Mouse (Mus musculus) ovary, adult 18-20 months (tissue): ENCODE data around the gene Zfp446.

Experiments used
- DNase-seq: peaks from one replicate; pipeline ENCODE4 v3.0.0; 2022; ENCODE audit warnings: low spot score, mixed read lengths

Gene Zfp446

DNA sequence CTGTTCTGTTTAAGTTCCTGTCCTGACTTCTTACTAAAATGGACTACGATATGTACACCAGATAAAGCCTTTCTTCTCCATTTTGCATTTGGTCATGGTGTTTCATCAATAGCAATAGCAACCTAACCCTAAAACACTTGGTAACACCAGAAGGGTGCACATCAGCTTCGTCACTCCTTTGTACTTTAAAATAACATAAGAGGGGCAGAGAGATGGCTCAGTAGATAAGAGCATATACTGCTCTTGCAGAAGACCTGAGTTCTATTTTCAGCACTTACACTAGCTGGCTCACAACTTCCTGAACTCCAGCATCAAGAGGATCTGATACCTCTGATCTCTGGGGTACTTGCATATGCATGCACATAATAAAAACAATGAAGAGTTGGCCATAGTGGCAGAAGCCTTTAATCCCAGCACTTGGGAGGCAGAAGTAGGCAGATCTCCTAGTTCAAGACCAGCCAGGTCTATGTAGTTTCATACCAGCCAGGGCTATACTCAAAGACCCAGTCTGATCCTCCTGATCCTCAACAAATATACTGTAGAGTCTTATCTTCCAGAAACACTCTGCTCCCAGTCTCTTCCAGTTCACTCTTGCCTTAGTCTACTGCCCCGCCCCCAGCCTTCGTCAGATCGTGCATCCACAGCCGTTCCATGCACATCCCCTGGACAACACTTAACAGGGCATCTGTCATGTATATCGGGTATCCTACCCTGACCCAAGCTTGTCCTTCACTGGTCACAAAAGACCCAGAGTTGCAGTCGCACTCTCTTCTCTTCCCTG lies 10.0 kb downstream of the Zfp446 start:
- DNase-seq, result no peak

DNA sequence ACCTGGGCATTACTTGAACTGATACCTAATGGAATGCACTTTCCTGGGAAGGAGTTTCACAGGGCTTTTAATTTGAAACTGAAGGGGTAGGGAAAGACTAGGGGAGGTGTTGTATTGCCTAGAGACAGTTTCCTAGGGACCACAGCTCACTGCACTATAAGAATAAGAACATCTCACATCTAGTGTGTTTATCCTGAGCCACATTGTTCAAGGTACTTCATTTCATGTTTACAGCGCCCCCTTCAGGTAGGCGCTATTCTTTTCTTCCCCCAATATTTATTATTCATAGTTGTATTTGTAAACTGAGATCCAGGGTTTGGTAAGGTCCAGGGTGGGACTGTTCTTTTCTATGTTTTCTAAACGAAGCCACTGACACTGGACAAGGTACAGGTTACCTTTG lies 14.6 kb downstream of the Zfp446 start:
- DNase-seq, result no peak

DNA sequence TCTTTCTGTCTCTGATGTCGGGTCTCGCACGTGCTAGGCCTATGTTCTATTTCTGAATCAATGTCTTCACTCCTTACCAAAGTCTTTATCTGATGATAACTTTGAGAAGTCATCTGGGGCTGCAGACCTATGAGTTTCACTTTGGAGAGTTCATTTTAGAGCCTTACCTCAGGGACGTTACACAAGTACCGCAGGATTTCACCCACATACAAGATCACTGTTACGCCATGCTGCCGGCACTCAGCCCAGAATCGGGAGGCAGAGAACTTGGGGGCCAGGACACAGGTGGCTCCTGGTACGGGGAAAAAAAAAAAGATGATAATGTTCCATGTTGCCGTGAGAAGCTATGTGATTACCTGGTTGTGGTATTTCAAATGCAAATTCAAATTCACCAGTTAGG lies 15.5 kb downstream of the Zfp446 start:
- no peak for DNase-seq

DNA sequence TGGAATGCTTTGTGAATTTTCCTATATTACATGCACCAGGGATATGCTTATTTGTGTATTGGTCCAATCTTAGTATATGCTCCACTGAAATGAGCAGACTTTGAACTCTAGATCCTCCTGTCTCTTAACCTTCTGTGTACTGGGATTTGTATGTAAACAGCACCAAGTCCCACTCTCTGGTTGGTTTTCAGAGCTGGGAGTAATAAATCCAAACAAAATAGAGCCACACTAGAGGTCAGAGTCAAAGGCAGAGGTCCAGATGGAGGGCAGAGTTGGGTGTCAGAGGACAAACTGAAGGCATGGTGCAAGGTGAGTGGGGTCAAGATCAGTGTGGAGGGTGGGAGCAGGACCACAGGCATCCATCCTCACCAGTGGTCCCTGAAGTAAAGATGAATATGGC lies 18.2 kb downstream of the Zfp446 start:
- no peak for DNase-seq

DNA sequence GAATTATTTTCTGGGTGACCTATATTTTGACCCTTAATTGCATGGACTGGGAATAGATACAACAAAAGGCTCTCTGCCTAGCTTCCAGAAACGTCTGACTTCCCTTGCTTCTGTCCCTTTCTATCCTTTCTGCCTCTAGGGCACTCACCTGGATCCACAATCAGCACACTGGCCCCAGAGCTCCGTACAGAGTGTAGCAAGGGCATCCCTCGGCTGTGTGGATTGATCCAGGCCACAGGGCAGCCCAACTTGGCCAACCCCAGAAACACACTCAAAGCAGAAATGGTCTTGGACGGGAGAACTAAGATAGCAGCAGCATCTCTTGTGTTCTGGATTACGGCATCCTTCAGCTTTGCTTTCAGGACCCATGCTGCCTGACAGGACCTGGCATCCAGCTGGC lies 19.6 kb downstream of the Zfp446 start:
- DNase-seq, result no peak

DNA sequence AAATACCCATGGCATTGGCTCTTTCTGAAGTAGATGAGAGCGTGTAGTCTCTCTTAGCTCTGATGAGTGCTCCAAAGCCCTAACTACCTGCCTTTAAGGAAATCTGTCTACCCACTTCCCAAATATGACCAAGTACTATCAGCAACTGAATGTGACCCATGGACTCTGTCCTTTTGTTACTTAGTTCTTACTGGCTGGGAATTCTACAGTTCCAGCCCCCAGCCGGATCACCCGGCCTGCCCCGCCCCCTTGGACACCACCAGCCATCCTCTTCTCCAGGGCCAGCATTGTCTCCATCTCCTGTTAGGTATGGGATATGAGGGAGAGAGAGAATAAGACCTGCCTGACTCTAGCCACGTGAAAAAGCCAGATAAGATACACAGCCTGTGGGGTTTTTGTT lies 20.4 kb downstream of the Zfp446 start, which contains the start of gene Slc27a5:
TSS of gene Slc27a5 (minus strand) at position 140 of the 400 bp plus-strand sequence.
- DNase-seq, result no peak

DNA sequence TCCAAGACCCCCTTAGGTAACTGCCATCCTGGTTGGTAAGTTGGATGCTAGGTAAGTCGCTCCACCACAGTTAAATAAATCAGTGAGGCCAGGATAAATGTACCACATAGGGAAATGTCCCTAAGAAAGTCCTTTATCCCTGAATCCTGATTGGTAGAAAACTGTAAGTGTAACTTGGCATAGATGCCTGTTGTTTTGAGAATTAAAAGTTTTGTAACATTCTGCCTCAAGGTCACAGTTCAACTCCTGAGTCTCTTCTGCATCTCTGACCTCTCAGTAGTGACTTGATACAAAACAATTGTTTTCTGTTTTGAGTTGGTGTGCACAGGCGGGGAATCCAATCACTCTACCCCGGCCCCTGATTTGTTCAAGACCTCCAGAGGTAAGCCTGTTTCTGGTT lies 21.2 kb downstream of the Zfp446 start, which contains the start of gene Trim28:
TSS of gene Trim28 (plus strand) at position 264 of the 400 bp plus-strand sequence.
- no peak for DNase-seq

DNA sequence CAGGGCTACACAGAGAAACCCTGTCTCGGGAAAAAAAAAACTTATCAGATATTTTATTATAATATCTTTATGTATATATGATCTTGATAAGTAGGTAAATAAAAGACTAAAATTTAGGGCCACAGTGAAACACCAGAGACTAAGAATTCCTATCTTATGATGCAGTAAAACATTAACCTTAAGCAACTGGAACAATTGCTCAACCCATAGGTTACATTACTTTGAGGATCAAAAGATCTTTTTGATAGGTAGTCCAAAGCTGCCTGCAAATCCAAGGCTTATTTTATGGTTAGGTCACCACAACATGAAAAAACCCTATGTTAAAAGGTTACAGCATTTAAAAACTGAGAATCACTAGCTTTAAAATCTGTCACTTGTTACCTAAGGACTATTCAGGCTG lies 23.9 kb downstream of the Zfp446 start:
- no peak for DNase-seq

DNA sequence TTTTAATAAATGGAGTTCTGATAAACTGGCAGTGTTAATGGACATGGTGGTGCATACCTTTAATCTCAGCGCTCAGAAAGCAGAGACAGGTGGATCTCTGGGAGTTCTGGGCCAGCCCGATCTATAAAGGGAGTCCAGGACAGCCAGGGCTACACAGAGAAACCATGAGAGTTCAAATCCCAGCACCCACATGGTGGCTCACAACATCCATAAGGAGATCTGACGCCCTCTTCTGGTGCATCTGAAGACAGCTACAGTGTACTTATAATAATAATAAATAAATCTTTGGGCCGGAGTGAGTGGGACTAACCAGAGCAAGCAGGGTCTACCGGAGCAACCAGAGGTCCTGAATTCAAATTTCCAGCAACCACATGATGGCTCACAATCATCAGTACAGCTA lies 25.7 kb downstream of the Zfp446 start:
- DNase-seq, result no peak

DNA sequence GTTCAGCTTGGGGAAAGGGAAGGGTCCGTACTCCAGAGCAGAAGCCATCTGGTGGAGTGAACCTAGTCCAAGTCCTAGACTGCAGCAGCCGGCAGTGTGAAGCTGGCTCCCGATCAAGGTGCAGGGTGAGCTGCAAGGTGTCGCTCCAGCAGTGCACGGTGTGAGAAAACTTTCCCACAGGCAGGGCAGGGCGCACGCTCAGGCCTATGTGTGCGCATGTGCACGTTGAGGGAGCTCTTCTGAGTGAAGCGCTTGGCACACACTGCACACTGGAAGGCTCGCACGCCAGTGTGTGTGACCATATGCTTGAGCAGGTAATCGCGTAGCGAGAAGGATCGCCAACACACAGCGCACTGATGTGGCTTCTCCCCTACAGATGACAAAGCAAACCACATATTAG lies 28.4 kb downstream of the Zfp446 start:
- no peak for DNase-seq

DNA sequence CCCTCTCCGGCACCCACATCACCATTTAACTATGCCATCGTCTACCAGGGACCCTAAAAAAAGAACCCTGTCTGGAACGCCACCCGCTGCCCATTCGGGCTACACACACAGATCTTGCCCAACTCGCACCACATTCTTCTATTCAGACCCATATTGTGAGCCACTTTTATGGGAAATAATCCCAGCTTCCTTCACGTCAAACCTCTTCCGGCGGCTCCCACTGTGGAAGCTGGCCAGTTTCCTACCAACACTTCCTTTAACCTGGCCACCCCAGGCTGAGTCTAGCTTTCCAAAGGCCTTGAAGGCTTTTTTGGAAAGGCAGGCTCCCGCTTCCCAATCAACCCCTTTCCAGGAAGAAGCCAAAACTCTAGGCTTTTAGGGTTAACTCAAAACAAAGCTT lies 28.9 kb downstream of the Zfp446 start:
- DNase-seq, result no peak

DNA sequence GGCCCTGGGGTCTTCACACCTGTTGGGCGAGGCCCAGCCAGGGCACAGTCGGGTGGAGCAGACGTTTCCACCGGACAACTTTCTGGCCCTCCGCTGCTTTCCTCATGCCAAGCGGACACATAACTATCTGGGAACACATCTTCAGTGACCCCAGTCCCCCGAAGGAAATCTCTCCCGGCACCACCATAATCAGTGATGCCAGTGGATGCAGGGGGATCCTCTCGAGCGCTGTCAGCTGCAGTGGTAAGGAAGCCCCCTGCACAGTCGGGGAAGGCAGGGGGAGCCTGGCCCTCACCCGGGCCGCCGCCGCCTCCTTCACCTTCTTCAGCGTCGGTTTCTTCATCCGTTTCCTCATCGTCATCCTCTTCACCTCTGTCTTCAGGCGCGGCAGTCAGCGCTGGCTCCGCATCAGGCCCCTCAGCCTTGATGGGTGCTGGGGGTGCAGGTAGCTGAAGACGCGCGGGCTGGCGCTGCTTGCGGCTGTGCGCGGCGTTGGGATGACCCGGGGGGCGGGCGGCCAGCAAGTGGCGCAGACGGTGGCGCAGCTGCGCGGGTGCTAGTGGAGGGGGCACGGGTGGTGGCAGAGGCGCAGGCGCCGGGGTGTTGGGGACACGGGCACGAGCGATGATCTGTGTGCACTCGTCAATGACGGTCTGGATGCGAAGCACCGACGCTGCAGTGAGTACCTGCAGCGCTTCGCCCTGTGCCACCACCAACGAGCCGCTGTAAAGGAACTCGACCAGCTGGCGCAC lies 29.9 kb downstream of the Zfp446 start:
- DNase-seq, result no peak

DNA sequence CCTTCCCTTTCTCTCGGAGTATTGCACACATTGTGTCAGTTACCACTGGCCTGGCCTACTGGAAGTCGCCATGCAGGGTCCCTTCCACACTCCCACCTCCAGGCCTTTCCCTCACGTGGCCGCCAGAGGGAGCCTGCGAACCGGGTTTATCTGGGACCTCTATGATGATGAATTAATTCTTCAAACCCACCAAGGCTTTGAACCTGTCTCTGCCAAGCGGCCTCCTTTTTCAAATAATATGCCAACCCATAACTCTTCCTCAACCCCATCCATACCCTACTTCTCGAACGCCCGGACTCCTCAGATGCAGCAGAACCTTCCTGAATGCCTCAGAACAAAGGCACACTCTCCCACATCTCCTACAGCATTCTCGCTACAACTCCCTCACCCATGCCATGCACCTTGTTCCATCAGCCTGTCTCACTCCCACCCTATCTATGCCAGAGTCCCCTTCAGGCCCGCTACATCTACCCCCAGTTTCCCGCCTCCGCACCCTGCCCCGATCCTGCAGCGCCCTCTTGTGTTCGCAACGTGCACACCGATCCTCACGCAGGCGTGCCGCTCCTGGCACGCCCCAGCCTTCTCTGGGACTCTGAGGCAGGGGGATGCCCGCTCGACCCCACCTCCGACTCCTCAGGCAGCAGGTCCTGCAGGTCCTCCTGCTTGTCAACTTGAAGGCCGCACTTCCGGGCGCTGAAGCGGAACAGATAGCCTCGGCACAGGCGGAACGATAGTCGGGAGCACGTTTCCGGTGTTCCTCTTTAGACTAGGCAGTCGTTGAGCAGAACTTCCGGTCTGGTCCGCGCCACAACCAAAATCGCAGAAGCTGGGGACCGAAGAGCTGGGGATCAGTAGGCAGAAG lies 31.7 kb downstream of the Zfp446 start:
- DNase-seq, result peak; percentile 89

DNA sequence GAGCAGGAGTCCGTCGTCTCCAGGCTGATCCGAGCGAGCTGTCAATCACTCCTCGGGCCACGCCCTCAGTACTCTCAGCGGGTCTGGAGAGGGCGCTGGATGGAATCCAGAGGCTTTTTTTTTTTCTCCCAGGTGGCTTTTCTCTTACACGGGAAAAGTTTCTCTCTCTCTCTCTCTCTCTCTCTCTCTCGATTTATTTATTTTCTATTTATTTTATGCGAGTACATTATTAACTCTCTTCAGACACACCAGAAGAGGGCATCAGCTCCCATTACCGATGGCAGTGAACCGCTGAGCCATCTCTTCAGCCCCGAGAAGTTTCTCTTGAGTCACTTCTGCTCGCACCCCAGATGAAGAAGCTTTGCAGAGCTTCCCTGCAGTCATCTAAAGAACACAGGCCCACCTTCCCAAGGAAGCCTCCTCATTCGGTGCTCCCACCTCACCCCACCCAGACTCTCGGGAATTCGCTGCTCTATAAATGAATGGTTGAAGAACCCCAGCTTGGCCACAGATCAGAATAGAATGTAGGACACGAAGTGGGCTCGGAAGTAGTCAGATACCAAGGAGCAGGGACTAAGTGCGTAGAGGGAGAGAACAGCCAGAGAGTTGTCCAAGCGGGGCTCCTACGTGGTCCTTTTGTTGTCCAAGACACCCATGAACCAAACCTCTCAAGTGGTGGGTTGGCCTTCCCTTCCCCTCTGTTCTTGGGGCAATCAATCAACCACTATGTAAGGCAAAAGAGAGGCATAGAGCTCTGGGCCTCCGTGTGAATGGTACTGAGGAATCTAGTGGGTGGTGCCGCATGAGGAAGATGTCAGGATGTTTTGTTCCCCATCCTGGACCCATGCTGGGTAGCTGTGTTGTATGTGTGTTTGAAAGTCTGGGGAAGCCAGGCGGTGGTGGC lies 32.6 kb downstream of the Zfp446 start, which contains the start of gene Zbtb45:
TSS of gene Zbtb45 (minus strand) at position 30 of the 904 bp plus-strand sequence.
- DNase-seq, result no peak

DNA sequence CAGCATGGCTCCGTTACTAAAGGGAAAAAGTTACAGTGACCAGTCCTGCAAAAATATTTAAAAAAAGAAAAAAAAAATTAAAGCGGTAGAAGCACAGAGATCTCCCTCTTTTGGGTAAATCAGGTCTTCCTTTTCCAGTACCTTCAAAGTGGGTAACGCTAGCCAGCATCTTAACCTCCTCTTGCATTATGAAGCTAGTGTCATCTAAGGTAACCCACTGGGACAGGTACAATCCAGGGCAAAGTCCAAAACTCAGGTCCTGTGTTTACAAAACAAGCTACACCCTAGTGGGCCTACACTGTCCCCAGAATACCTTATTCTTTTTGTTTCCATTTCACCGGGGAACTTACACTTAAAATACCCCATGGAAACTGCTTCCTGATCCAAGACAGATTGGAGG lies 36.0 kb downstream of the Zfp446 start:
- DNase-seq, result no peak

DNA sequence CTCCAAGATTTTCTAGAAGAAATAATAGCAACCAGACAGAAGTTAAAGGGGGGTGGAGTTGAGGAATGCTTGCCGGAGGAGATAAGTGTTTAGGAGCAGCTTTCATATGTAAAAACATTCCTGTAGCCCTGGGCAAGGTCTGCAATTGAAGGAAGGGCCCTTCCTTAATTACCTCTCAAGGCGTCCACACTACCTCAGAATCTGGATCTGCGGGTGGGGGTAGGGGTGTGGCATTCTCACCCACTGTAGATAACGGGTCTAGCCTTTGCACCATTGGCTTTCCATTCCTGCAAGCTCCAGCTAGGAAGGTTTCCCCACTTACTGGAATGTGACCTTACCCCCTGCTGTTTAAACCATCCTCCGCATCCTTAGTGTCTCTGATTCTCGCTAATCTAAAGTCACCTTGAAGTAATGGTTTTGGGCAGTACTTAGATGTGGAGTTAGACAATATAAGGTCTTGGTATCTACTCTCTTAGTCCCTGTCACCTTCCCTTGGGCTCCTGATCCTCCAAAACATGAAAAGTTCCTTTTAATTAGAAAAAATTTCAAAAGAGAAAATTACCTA lies 36.7 kb downstream of the Zfp446 start:
- no peak for DNase-seq

DNA sequence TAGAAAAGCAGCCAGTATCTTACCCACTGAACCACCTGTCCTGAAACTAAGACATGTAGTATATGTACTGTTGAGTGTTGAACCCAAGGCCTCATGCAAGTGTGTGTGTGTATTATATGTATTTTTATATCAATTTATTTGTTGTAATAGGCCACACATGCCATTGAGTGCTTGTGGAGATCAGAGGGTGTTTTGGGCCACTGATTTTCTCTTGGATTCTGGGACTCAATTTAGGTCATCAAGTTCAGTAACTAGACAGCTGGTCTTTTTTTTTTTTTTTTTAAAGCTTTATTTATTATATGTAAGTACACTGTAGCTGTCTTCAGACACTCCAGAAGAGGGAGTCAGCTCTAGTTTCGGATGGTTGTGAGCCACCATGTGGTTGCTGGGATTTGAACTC lies 37.6 kb downstream of the Zfp446 start:
- no peak for DNase-seq

DNA sequence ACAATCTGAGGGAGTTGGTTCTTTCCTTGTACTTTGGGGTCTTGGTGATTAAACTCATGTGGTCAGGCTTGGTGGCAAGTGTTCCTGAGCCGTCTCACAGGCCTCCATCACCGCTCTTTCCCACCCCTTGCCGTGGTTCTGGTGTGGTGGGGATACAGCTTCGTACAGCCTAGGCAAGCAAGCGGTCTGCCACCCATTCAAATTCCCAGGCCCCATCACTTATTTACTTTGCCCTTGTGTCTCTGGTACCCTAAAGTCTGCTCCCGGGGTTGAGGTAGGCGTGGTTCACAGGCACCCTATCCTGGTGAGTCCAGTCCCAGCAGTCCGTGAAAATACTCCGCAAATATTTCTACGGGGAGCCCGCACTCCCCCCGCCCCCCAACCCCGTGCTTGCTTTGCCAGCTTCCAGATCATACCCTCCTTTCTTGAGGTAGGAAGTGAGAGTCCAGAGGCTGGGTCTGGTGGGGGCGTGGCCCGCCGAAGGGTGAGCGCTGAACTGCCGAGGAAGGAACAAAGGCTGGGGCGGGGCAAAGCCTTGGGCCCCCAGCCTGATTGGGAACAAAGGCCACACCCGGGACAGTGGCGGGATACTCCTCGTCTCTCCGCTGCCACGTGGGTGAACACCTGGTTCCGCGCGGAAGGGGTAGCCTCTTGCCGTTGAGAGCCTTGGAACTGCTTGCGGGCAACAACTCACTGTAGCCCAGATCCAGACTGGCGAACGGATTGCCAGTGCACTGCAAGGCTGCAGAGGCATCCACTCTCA lies 45.3 kb downstream of the Zfp446 start:
- peak; percentile 80 for DNase-seq

DNA sequence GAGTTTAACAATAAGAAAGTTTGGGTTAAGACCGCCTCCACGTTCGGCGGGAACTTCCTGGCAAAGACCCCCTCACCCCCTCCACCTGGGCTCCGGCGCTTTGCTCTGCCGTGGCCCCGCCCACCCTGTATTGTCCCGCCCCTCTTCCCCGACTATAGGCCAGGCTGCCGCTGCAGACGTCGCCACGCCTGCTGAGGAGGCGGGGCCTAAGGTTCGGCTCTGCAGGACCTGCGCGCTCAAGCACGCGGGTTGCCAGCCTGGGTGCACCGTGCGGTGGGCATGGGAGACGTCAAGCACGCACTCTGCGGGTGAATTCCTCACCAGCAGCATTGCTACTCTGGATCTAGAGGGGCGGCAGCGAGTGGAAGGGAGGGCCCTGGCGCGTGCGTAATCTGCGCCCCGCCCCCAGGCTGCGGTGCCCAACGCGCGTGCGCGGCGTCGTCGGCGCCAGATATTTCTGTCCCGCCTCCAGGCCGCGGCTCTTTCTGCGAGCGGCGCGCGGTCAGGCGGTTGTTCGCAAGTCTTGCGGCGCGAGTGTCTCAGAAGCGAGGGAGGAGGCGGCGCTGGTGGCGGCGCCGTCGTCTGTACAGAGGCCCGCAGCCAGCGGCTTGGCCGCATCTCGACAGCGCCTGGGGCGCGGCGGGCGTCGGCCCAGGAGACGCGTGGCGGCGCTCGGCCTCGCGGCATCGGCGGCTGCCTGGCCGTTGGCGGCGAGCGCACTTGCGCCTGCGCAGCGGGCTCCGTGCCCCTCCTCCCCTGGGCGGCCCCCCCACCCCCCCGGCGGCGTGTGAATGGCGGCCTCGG lies 46.5 kb downstream of the Zfp446 start:
- peak; percentile 87 for DNase-seq
